Mouse (Mus musculus) heart, adult 8-10 months (tissue): Measurements from ENCODE around the gene Rnf135. TPM values are rescaled to one million over a fixed set of nuclear protein-coding genes. Genes with fewer than 3 reads are reported as not detected.
A peak's percentile ranks its signal among the peaks of the same experiment; 100 is the strongest.
"Not testable (repeated sequence)": the region's sequence is repeated elsewhere in the genome, so short reads cannot be mapped to it uniquely, and the experiment has no call there.

ENCODE experiments used
- DNase-seq: peaks from one replicate; pipeline ENCODE4 v3.0.0; 2022; ENCODE audit warnings: low spot score
- total RNA-seq, 4 experiments: library from RNA; stranded (reverse); gene quantifications; 2 replicates each; pipeline ENCODE4 v1.2.4; 2022

Gene Rnf135
- total RNA-seq: 1 to 10 TPM; 5.8 to 6.0 (median 5.9) TPM

GRCm38 (mm10) chr11:80183705-80184255 is at the start of gene Rnf135:
Gene Rnf135, plus strand, starts transcription at chr11:80183851.
- peak; percentile 97 for DNase-seq

GRCm38 (mm10) chr11:80134744-80135143 is 48.9 kb upstream of the Rnf135 start:
- no peak for DNase-seq

- DNase-seq: no peak
Measured at GRCm38 (mm10) chr11:80135954-80136683, 47.5 kb upstream of the Rnf135 start.

GRCm38 (mm10) chr11:80136786-80137185 is 46.9 kb upstream of the Rnf135 start:
- DNase-seq: no peak

GRCm38 (mm10) chr11:80137773-80138172 is 45.9 kb upstream of the Rnf135 start:
- no peak for DNase-seq

- DNase-seq: peak; percentile 86
Measured at GRCm38 (mm10) chr11:80141825-80142521, 41.7 kb upstream of the Rnf135 start, which contains the start of gene Tefm. Gene Tefm, minus strand, starts transcription at chr11:80142175.

- DNase-seq: no peak
Measured at GRCm38 (mm10) chr11:80142872-80143271, 40.8 kb upstream of the Rnf135 start.

GRCm38 (mm10) chr11:80145787-80146275 is 37.8 kb upstream of the Rnf135 start:
- no peak for DNase-seq

GRCm38 (mm10) chr11:80147748-80148147 is 35.9 kb upstream of the Rnf135 start:
- peak; percentile 48 for DNase-seq

GRCm38 (mm10) chr11:80148313-80148712 is 35.3 kb upstream of the Rnf135 start:
- DNase-seq: peak; percentile 84

GRCm38 (mm10) chr11:80148974-80149373 is 34.7 kb upstream of the Rnf135 start:
- not testable (repeated sequence) for DNase-seq

GRCm38 (mm10) chr11:80149412-80150023 is 34.1 kb upstream of the Rnf135 start:
- DNase-seq: no peak

- DNase-seq: no peak
Measured at GRCm38 (mm10) chr11:80150566-80150965, 33.1 kb upstream of the Rnf135 start.

GRCm38 (mm10) chr11:80151541-80151940 is 32.1 kb upstream of the Rnf135 start:
- no peak for DNase-seq

- no peak for DNase-seq
Measured at GRCm38 (mm10) chr11:80152376-80152775, 31.3 kb upstream of the Rnf135 start.

- peak; percentile 95 for DNase-seq
Measured at GRCm38 (mm10) chr11:80153857-80154495, 29.7 kb upstream of the Rnf135 start, which contains the start of gene Adap2. Gene Adap2, plus strand, starts transcription at chr11:80154105.

GRCm38 (mm10) chr11:80154501-80154900 is 29.1 kb upstream of the Rnf135 start:
- no peak for DNase-seq

GRCm38 (mm10) chr11:80155541-80155940 is 28.1 kb upstream of the Rnf135 start:
- no peak for DNase-seq

- DNase-seq: no peak
Measured at GRCm38 (mm10) chr11:80155961-80156360, 27.7 kb upstream of the Rnf135 start.

- DNase-seq: no peak
Measured at GRCm38 (mm10) chr11:80156841-80157240, 26.8 kb upstream of the Rnf135 start.

GRCm38 (mm10) chr11:80159018-80159417 is 24.6 kb upstream of the Rnf135 start:
- no peak for DNase-seq
